Mouse (Mus musculus) heart, adult 2 months (tissue): ENCODE results near the gene Rspry1. TPM values are rescaled to one million over a fixed set of nuclear protein-coding genes. Genes with fewer than 3 reads are reported as not detected.
A peak's percentile ranks its signal among the peaks of the same experiment; 100 is the strongest.

Experiments used
- DNase-seq, 2 experiments: peaks; one replicate each; pipeline ENCODE4 v3.0.0; 2021
- H3K27ac ChIP-seq: fragments of 200-600 bp; 2 replicates; pipeline ENCODE4 v1.8.1; 2022
- H3K27me3 ChIP-seq: fragments of 200-500 bp; 2 replicates; pipeline ENCODE4 v1.6.1; 2012; ENCODE audit warnings: mild to moderate bottlenecking, low read length, inconsistent platforms, mixed read lengths; ENCODE audit not compliant: control insufficient read depth, insufficient read depth
- H3K36me3 ChIP-seq: fragments of 200-500 bp; 2 replicates; pipeline ENCODE4 v1.6.1; 2012; ENCODE audit warnings: low read length, inconsistent platforms; ENCODE audit not compliant: control insufficient read depth, insufficient read depth
- H3K4me1 ChIP-seq: fragments of 200-500 bp; 2 replicates; pipeline ENCODE4 v1.6.1; 2011; ENCODE audit warnings: low read length; ENCODE audit not compliant: control insufficient read depth, insufficient read depth
- H3K4me3 ChIP-seq: fragments of 200-600 bp; 2 replicates; pipeline ENCODE4 v1.8.1; 2022
- H3K79me2 ChIP-seq: fragments of 200-500 bp; replicated peaks from 2 replicates; pipeline ENCODE4 v1.6.1; 2012; ENCODE audit warnings: mild to moderate bottlenecking, inconsistent platforms, low read length, moderate library complexity, mixed read lengths; ENCODE audit not compliant: control insufficient read depth, insufficient read depth
- H3K9ac ChIP-seq: fragments of 200-500 bp; 2 replicates; pipeline ENCODE4 v1.6.1; 2012; ENCODE audit warnings: low read depth, mild to moderate bottlenecking, control low read depth, inconsistent platforms, low read length, mixed read lengths
- CTCF ChIP-seq: fragments of 200-600 bp; IDR thresholded peaks from 2 replicates; pipeline ENCODE4 v1.8.1; 2022; ENCODE audit warnings: antibody characterized with exemption, mild to moderate bottlenecking, moderate library complexity
- EP300 ChIP-seq: fragments of 200-500 bp; IDR thresholded peaks from 2 replicates; pipeline ENCODE4 v1.6.1; 2011; ENCODE audit warnings: low read depth, low read length, control low read depth; ENCODE audit not compliant: insufficient read depth
- POLR2A ChIP-seq: fragments of 200-500 bp; IDR thresholded peaks from 2 replicates; pipeline ENCODE4 v1.6.1; 2011; ENCODE audit warnings: mild to moderate bottlenecking, low read depth, low read length, control low read depth; ENCODE audit not compliant: insufficient read depth
- WGBS: fragments of 180-500 bp; shearing (Covaris S2); methylation state at CpG from one replicate; pipeline ENCODE4 v1.1.7; 2018; 5-methylcytosine and 5-hydroxymethylcytosine counted together
- intact Hi-C: fragments of 180-260 bp; cut with DNase I; formaldehyde crosslinking; loops from one replicate; pipeline ENCODE4 v1.15.1; 2025
- polyA plus RNA-seq: library from polyadenylated mRNA; depleted of rRNA; stranded (reverse); fragments of >200 nt; gene quantifications from 2 replicates; pipeline ENCODE4 v1.2.3, GENCODE M21; 2012
- total RNA-seq, 2 experiments: library from RNA; stranded (reverse); gene quantifications; 2 replicates each; pipeline ENCODE4 v1.2.3; 2021

Rspry1 gene
- total and polyA plus RNA-seq, 3 experiments, result 3.8 to 10.6 (median 10.1) TPM

- Histone ChIP-seq H3K27ac (no peak within 1 kb of the TSS), H3K79me2 (no peaks in the 10 kb centered on the region), H3K27me3 (peaks cover 10% of the 10 kb centered on the region), H3K4me1 (no peaks in the 10 kb centered on the region), H3K9ac (no peak within 1 kb of the TSS), H3K36me3 (no peaks in the 10 kb centered on the region), H3K4me3 (peak within 1 kb of the TSS; percentile 36)
- TF ChIP-seq EP300, result no peak
- TF ChIP-seq CTCF, result no peak
- TF ChIP-seq POLR2A, result no peak
- intact Hi-C loops, result no loop called here
- WGBS, result under 1% methylated on average over 41 of the region's 41 CpGs
- DNase-seq, result peak; percentile 35 to 46
These were observed 94.3 kb downstream of the Rspry1 start, which contains the start of gene Pllp for GRCm38 (mm10) chr8:94695994-94696384. Pllp (minus strand) TSS chr8:94696278.

DNA sequence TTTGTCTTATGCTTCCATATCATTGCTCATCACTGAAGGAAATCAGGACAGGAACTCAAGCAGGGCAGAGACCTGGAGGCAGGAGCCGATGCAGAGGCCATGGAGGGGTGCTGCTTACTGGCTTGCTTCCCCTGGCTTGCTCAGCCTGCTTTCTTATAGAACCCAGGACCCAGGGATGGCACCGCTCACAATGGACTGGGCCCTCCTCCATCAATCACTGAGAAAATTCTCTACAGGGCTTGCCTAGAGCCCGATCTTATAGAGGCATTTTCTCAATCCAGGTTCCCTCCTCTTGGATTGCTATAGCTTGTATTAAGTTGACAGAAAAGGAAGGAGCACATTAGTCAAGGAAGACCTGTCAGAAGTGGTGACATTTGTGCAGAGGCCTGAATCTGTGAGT, 94.8 kb downstream of the Rspry1 start:
- Histone ChIP-seq H3K79me2 (no peaks in the 10 kb centered on the region), H3K4me1 (no peaks in the 10 kb centered on the region), H3K9ac (no peak overlapping the region), H3K36me3 (no peaks in the 10 kb centered on the region), H3K27me3 (peaks cover 10% of the 10 kb centered on the region), H3K27ac (no peak overlapping the region), H3K4me3 (no peak overlapping the region)
- TF ChIP-seq POLR2A, result no peak
- TF ChIP-seq CTCF, result no peak
- intact Hi-C loops, result no loop called here
- 59% methylated on average over 3 of the region's 3 CpGs for WGBS
- DNase-seq, result no peak

DNA sequence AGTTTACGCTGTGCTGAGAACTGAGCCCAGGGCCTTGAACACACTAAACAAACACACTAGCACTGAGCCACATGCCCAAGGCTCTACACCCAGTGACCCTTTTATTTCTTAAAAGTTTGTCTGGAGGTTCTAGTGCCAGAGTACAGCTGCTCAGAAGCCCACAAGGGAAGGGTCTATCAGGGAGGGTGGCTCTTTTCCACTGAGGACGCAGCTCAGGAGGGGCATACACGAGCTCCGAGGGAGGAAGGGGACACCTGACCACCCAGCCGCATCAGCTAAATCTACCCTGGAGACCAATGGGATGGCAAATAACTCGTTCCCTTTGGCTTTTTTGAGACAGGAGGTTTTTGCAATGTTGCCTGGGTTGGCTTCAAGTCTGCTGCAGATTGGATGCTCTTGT, 96.2 kb downstream of the Rspry1 start:
- TF ChIP-seq POLR2A (no peak), CTCF (no peak)
- no peaks in the 10 kb centered on the region for H3K79me2 ChIP-seq
- DNase-seq, result no peak
- peaks cover 10% of the 10 kb centered on the region for H3K27me3 ChIP-seq
- 77% methylated on average over 6 of the region's 6 CpGs for WGBS
- H3K36me3 ChIP-seq, result no peaks in the 10 kb centered on the region
- intact Hi-C loops, result no loop called here
- H3K4me3 ChIP-seq, result no peak overlapping the region
- H3K4me1 ChIP-seq, result peaks cover 2% of the 10 kb centered on the region; the same call in 1 of the 2 replicates
- no peak overlapping the region for H3K27ac ChIP-seq
- H3K9ac ChIP-seq, result no peak overlapping the region

GRCm38 (mm10) chr8:94699366-94699765, 97.6 kb downstream of the Rspry1 start:
- H3K79me2 ChIP-seq, result no peaks in the 10 kb centered on the region
- H3K4me1 ChIP-seq, result peaks cover 2% of the 10 kb centered on the region; the same call in 1 of the 2 replicates
- no peak overlapping the region for H3K9ac ChIP-seq
- peaks cover 10% of the 10 kb centered on the region for H3K27me3 ChIP-seq
- no peaks in the 10 kb centered on the region for H3K36me3 ChIP-seq
- intact Hi-C loops, result no loop called here
- 73% methylated on average over 16 of the region's 16 CpGs for WGBS
- no peak overlapping the region for H3K27ac ChIP-seq
- no peak for DNase-seq
- H3K4me3 ChIP-seq, result no peak overlapping the region
- TF ChIP-seq EP300 (no peak), CTCF (no peak), POLR2A (no peak)

DNA sequence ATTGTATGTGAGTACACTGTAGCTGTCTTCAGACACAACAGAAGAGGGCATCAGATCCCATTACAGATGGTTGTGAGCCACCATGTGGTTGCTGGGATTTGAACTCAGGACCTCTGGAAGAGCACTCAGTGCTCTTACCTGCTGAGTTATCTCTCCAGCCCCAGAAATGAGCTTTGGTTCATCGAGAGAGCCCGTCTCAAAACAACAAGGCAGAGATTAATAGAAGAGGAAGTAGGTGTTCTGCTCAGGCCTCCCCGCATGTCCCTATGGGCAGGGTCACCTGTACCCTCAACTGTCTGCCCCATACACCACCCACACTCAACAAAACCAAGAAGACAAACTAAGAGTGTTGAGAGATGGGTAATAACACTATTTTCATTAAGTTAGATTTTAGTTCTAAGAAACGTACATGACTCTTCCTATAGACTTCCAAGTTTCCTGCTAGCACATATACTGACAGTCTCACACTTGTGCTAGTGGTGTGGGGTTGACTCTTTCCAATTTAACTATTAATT, 98.7 kb downstream of the Rspry1 start:
- intact Hi-C loops, result no loop called here
- Histone ChIP-seq H3K4me3 (no peak overlapping the region), H3K9ac (no peak overlapping the region), H3K27me3 (peaks cover 6% of the 10 kb centered on the region), H3K79me2 (no peaks in the 10 kb centered on the region), H3K4me1 (peaks cover 2% of the 10 kb centered on the region; the same call in 1 of the 2 replicates), H3K27ac (no peak overlapping the region), H3K36me3 (no peaks in the 10 kb centered on the region)
- TF ChIP-seq POLR2A, result no peak
- no peak for TF ChIP-seq EP300
- no peak for TF ChIP-seq CTCF
- DNase-seq, result no peak
- 87% methylated on average over 4 of the region's 4 CpGs for WGBS

- Histone ChIP-seq H3K9ac (no peak overlapping the region), H3K36me3 (no peaks in the 10 kb centered on the region), H3K27me3 (no peaks in the 10 kb centered on the region), H3K27ac (no peak overlapping the region), H3K4me3 (no peak overlapping the region), H3K4me1 (peaks cover 8% of the 10 kb centered on the region), H3K79me2 (no peaks in the 10 kb centered on the region)
- DNase-seq, result no peak
- WGBS, result 68% methylated on average over 3 of the region's 3 CpGs
- intact Hi-C loops, result loop anchor here (1.0 to 2.0 kb wide), 4 partner anchors 36 to 169 kb away; partner anchors contain the start of genes Arl2bp and Cpne2
- TF ChIP-seq POLR2A (no peak), EP300 (no peak), CTCF (no peak)
These were observed 100.4 kb downstream of the Rspry1 start for GRCm38 (mm10) chr8:94702156-94702555.
